Mouse (Mus musculus) hindbrain, embryonic 10.5 days (tissue): Measurements from ENCODE around the gene F7. TPM values are rescaled to one million over a fixed set of nuclear protein-coding genes. Genes with fewer than 3 reads are reported as not detected.
"Not testable (repeated sequence)": the region's sequence is repeated elsewhere in the genome, so short reads cannot be mapped to it uniquely, and the experiment has no call there.

Experiments used
- DNase-seq: peaks from one replicate; pipeline ENCODE4 v3.0.0-alpha.2; 2017; ENCODE audit warnings: low spot score
- H3K27ac ChIP-seq: fragments of 300-500 bp; sonication (generic); 2 replicates; pipeline ENCODE4 v1.5.1; 2016; ENCODE audit warnings: mild to moderate bottlenecking, moderate library complexity
- H3K27me3 ChIP-seq: fragments of 300-500 bp; sonication (generic); 2 replicates; pipeline ENCODE4 v1.6.1; 2016; ENCODE audit warnings: mild to moderate bottlenecking; ENCODE audit not compliant: poor library complexity, insufficient read depth, severe bottlenecking
- H3K36me3 ChIP-seq: fragments of 300-500 bp; sonication (generic); 2 replicates; pipeline ENCODE4 v1.6.1; 2016; ENCODE audit warnings: mild to moderate bottlenecking, moderate library complexity
- H3K4me1 ChIP-seq: fragments of 300-500 bp; sonication (generic); replicated peaks from 2 replicates; pipeline ENCODE4 v1.6.1; 2016; ENCODE audit warnings: mild to moderate bottlenecking
- H3K4me3 ChIP-seq: fragments of 300-500 bp; sonication (generic); 2 replicates; pipeline ENCODE4 v1.5.1; 2016; ENCODE audit warnings: mild to moderate bottlenecking, moderate library complexity
- H3K9me3 ChIP-seq: fragments of 300-500 bp; sonication (generic); 2 replicates; pipeline ENCODE4 v1.6.1; 2016; ENCODE audit warnings: mild to moderate bottlenecking, moderate library complexity
- WGBS: fragments of 180-500 bp; shearing (Covaris S2); methylation state at CpG from one replicate; pipeline ENCODE4 v1.1.7; 2016; 5-methylcytosine and 5-hydroxymethylcytosine counted together
- polyA plus RNA-seq: library from polyadenylated mRNA; unstranded; fragments of >200 nt; fragmentation: Nextera tagmentation; extraction: Ambion mirVana; gene quantifications from 2 replicates; pipeline ENCODE4 v1.2.1, GENCODE M21; 2016

Gene F7
- polyA plus RNA-seq, 1 experiment from 2014 or later, result 0.10 TPM

GRCm38 (mm10) chr8:13039054-13039453 lies 13.2 kb downstream of the F7 start:
- Histone ChIP-seq H3K4me1 (peaks cover 32% of the 10 kb centered on the region), H3K36me3 (no peaks in the 10 kb centered on the region), H3K9me3 (no peaks in the 10 kb centered on the region), H3K27me3 (no peaks in the 10 kb centered on the region), H3K27ac (no peak overlapping the region; the same call in 1 of the 2 replicates), H3K4me3 (no peak overlapping the region)
- 83% methylated on average over 6 of the region's 6 CpGs for WGBS
- no peak for DNase-seq

- WGBS, result 89% methylated on average over 4 of the region's 4 CpGs
- Histone ChIP-seq H3K4me3 (no peak overlapping the region), H3K36me3 (no peaks in the 10 kb centered on the region), H3K9me3 (no peaks in the 10 kb centered on the region), H3K27me3 (no peaks in the 10 kb centered on the region), H3K4me1 (peaks cover 31% of the 10 kb centered on the region), H3K27ac (no peak overlapping the region)
- no peak for DNase-seq
Observed at GRCm38 (mm10) chr8:13041459-13041858, 15.6 kb downstream of the F7 start.

GRCm38 (mm10) chr8:13047652-13048051 lies 21.8 kb downstream of the F7 start:
- 0 out of 2 replicates have a peak, but pooled peaks cover 2% of the 10 kb centered on the region for H3K27me3 ChIP-seq
- DNase-seq, result no peak
- H3K4me1 ChIP-seq, result no peaks in the 10 kb centered on the region
- no peaks in the 10 kb centered on the region for H3K36me3 ChIP-seq
- H3K4me3 ChIP-seq, result no peak overlapping the region
- 61% methylated on average over 5 of the region's 5 CpGs for WGBS
- no peaks in the 10 kb centered on the region for H3K9me3 ChIP-seq
- H3K27ac ChIP-seq, result no peak overlapping the region

GRCm38 (mm10) chr8:13050550-13050949 lies 24.7 kb downstream of the F7 start:
- H3K27ac ChIP-seq, result no peak overlapping the region
- no peaks in the 10 kb centered on the region for H3K36me3 ChIP-seq
- H3K4me1 ChIP-seq, result no peaks in the 10 kb centered on the region
- H3K4me3 ChIP-seq, result no peak overlapping the region
- no peak for DNase-seq
- H3K27me3 ChIP-seq, result 0 out of 2 replicates have a peak, but pooled peaks cover 6% of the 10 kb centered on the region
- WGBS, result 72% methylated on average over 10 of the region's 10 CpGs
- H3K9me3 ChIP-seq, result no peaks in the 10 kb centered on the region

- Histone ChIP-seq H3K4me3 (no peak overlapping the region), H3K27ac (no peak overlapping the region), H3K27me3 (0 out of 2 replicates have a peak, but pooled peaks cover 4% of the 10 kb centered on the region), H3K9me3 (no peaks in the 10 kb centered on the region), H3K36me3 (no peaks in the 10 kb centered on the region), H3K4me1 (no peaks in the 10 kb centered on the region)
- DNase-seq, result no peak
- 84% methylated on average over 4 of the region's 4 CpGs for WGBS
Observed at GRCm38 (mm10) chr8:13057351-13057750, 31.5 kb downstream of the F7 start.

- no peaks in the 10 kb centered on the region for H3K27me3 ChIP-seq
- no peaks in the 10 kb centered on the region for H3K36me3 ChIP-seq
- H3K4me1 ChIP-seq, result no peaks in the 10 kb centered on the region
- WGBS, result 81% methylated on average over 17 of the region's 17 CpGs
- no peak within 1 kb of the TSS for H3K27ac ChIP-seq
- H3K9me3 ChIP-seq, result no peaks in the 10 kb centered on the region
- no peak within 1 kb of the TSS for H3K4me3 ChIP-seq
- DNase-seq, result no peak
Observed at GRCm38 (mm10) chr8:13060441-13061150, 34.8 kb downstream of the F7 start, which contains the start of gene Proz. Gene Proz (plus strand): TSS chr8:13060914.

GRCm38 (mm10) chr8:13063112-13063511 lies 37.3 kb downstream of the F7 start:
- no peak overlapping the region for H3K27ac ChIP-seq
- H3K4me1 ChIP-seq, result no peaks in the 10 kb centered on the region
- H3K4me3 ChIP-seq, result no peak overlapping the region
- no peaks in the 10 kb centered on the region for H3K27me3 ChIP-seq
- WGBS, result 82% methylated on average over 16 of the region's 16 CpGs
- no peaks in the 10 kb centered on the region for H3K36me3 ChIP-seq
- no peaks in the 10 kb centered on the region for H3K9me3 ChIP-seq
- no peak for DNase-seq

GRCm38 (mm10) chr8:13073255-13073654 lies 47.4 kb downstream of the F7 start:
- no peaks in the 10 kb centered on the region for H3K4me1 ChIP-seq
- peaks cover 59% of the 10 kb centered on the region for H3K36me3 ChIP-seq
- H3K27ac ChIP-seq, result no peak overlapping the region
- no peaks in the 10 kb centered on the region for H3K27me3 ChIP-seq
- no peak overlapping the region for H3K4me3 ChIP-seq
- WGBS, result 96% methylated on average over 11 of the region's 11 CpGs
- no peak for DNase-seq
- no peaks in the 10 kb centered on the region for H3K9me3 ChIP-seq

GRCm38 (mm10) chr8:13075044-13075443 lies 49.2 kb downstream of the F7 start:
- 93% methylated on average over 8 of the region's 8 CpGs for WGBS
- no peak overlapping the region for H3K4me3 ChIP-seq
- DNase-seq, result no peak
- no peaks in the 10 kb centered on the region for H3K27me3 ChIP-seq
- H3K36me3 ChIP-seq, result peaks cover 76% of the 10 kb centered on the region
- no peaks in the 10 kb centered on the region for H3K9me3 ChIP-seq
- H3K4me1 ChIP-seq, result no peaks in the 10 kb centered on the region
- H3K27ac ChIP-seq, result no peak overlapping the region

GRCm38 (mm10) chr8:13075579-13075978 lies 49.7 kb downstream of the F7 start:
- 94% methylated on average over 1 of the region's 1 CpGs for WGBS
- not testable (repeated sequence) for H3K4me3 ChIP-seq, DNase-seq, H3K27ac ChIP-seq, H3K9me3 ChIP-seq, H3K27me3 ChIP-seq, H3K4me1 ChIP-seq
- H3K36me3 ChIP-seq, result peaks cover 82% of the 10 kb centered on the region

- peaks cover 100% of the 10 kb centered on the region for H3K36me3 ChIP-seq
- H3K4me3 ChIP-seq, result no peak overlapping the region
- 88% methylated on average over 7 of the region's 7 CpGs for WGBS
- no peaks in the 10 kb centered on the region for H3K9me3 ChIP-seq
- DNase-seq, result no peak
- H3K27ac ChIP-seq, result no peak overlapping the region
- H3K4me1 ChIP-seq, result no peaks in the 10 kb centered on the region
- no peaks in the 10 kb centered on the region for H3K27me3 ChIP-seq
Observed at GRCm38 (mm10) chr8:13077542-13077941, 51.7 kb downstream of the F7 start.
